Mouse (Mus musculus) MEL (cell line): ENCODE measurements around the gene Prdm10. TPM values are rescaled to one million over a fixed set of nuclear protein-coding genes. Genes with fewer than 3 reads are reported as not detected.

ENCODE experiments used
- DNase-seq: peaks from one replicate; pipeline ENCODE4 v3.0.0; 2011; ENCODE audit warnings: low read depth, low spot score
- H3K27ac ChIP-seq: 2 replicates; pipeline ENCODE4 v1.5.1; 2012; ENCODE audit warnings: low read depth, mild to moderate bottlenecking, control low read depth, low read length, moderate library complexity; ENCODE audit not compliant: control insufficient read depth
- H3K27me3 ChIP-seq, 2 experiments: fragments of 150-350 bp in 1 of 2; sonication (generic) in 1 of 2; 2 replicates each; pipeline ENCODE4 v1.6.1; 2012; ENCODE audit warnings: low read length in 2 of 2, mild to moderate bottlenecking in 2 of 2, improper control_type of control experiment in 1 of 2, moderate library complexity in 1 of 2; ENCODE audit not compliant: insufficient read depth in 2 of 2, control insufficient read depth in 1 of 2
- H3K36me3 ChIP-seq, 2 experiments: 2 replicates each; pipeline ENCODE4 v1.6.1; 2012 to 2014; ENCODE audit warnings: low read length in 2 of 2, improper control_type of control experiment in 1 of 2, inconsistent platforms in 1 of 2, mild to moderate bottlenecking in 1 of 2; ENCODE audit not compliant: insufficient read depth in 2 of 2, control insufficient read depth in 1 of 2
- H3K4me1 ChIP-seq, 2 experiments: fragments of 150-350 bp in 1 of 2; sonication (generic) in 1 of 2; 2 replicates each; pipeline ENCODE4 v1.6.1; 2012; ENCODE audit warnings: low read length in 2 of 2, improper control_type of control experiment in 1 of 2, mild to moderate bottlenecking in 1 of 2; ENCODE audit not compliant: insufficient read depth in 2 of 2, control insufficient read depth in 1 of 2
- H3K4me3 ChIP-seq, 2 experiments: fragments of 150-350 bp in 1 of 2; sonication (generic) in 1 of 2; 2 replicates each; pipeline ENCODE4 v1.5.1; 2012; ENCODE audit warnings: low read depth in 2 of 2, low read length in 2 of 2, mild to moderate bottlenecking in 2 of 2, moderate library complexity in 2 of 2, control low read depth in 1 of 2, improper control_type of control experiment in 1 of 2; ENCODE audit not compliant: control insufficient read depth in 1 of 2, insufficient read depth in 1 of 2
- H3K79me2 ChIP-seq: 2 replicates; pipeline ENCODE4 v1.6.1; 2012; ENCODE audit warnings: mild to moderate bottlenecking, low read length, moderate library complexity; ENCODE audit not compliant: control insufficient read depth, poor library complexity, insufficient read depth
- H3K9ac ChIP-seq: 2 replicates; pipeline ENCODE4 v1.6.1; 2012; ENCODE audit warnings: low read depth, mild to moderate bottlenecking, control low read depth, low read length, moderate library complexity; ENCODE audit not compliant: control insufficient read depth, poor library complexity, severe bottlenecking
- H3K9me3 ChIP-seq: fragments of 150-350 bp; sonication (generic); replicated peaks from 2 replicates; pipeline ENCODE4 v1.6.1; 2012; ENCODE audit warnings: mild to moderate bottlenecking, low read length, improper control_type of control experiment, moderate library complexity; ENCODE audit not compliant: insufficient read depth
- CHD1 ChIP-seq: IDR thresholded peaks from 2 replicates; pipeline ENCODE4 v1.6.1; 2012; ENCODE audit warnings: low read depth, mild to moderate bottlenecking, inconsistent platforms, low read length, improper control_type of control experiment
- CHD2 ChIP-seq: IDR thresholded peaks from 2 replicates; pipeline ENCODE4 v1.6.1; 2011; ENCODE audit warnings: low read length, improper control_type of control experiment
- E2F4 ChIP-seq: IDR thresholded peaks from 2 replicates; pipeline ENCODE4 v1.6.1; 2011; ENCODE audit warnings: low read depth, low read length, improper control_type of control experiment, borderline replicate concordance
- JUND ChIP-seq: IDR thresholded peaks from 2 replicates; pipeline ENCODE4 v1.6.1; 2011; ENCODE audit warnings: low read depth, mild to moderate bottlenecking, improper control_type of control experiment, low read length
- MAFK ChIP-seq: IDR thresholded peaks from 2 replicates; pipeline ENCODE4 v1.6.1; 2011; ENCODE audit warnings: low read depth, mild to moderate bottlenecking, low read length, improper control_type of control experiment, borderline replicate concordance
- MAX ChIP-seq: IDR thresholded peaks from 2 replicates; pipeline ENCODE4 v1.6.1; 2011; ENCODE audit warnings: low read length, improper control_type of control experiment
- MAZ ChIP-seq: IDR thresholded peaks from 2 replicates; pipeline ENCODE4 v1.6.1; 2012; ENCODE audit warnings: low read depth, mild to moderate bottlenecking, inconsistent platforms, low read length, improper control_type of control experiment
- MEF2A ChIP-seq: IDR thresholded peaks from 2 replicates; pipeline ENCODE4 v1.6.1; 2014; ENCODE audit warnings: low read depth, mild to moderate bottlenecking, inconsistent platforms, low read length, improper control_type of control experiment; ENCODE audit not compliant: poor library complexity, insufficient replicate concordance, severe bottlenecking; ENCODE audit errors: extremely low read depth
- MXI1 ChIP-seq: IDR thresholded peaks from 2 replicates; pipeline ENCODE4 v1.6.1; 2011; ENCODE audit warnings: mild to moderate bottlenecking, low read depth, low read length, improper control_type of control experiment
- MYB ChIP-seq: IDR thresholded peaks from 2 replicates; pipeline ENCODE4 v1.6.1; 2011; ENCODE audit warnings: mild to moderate bottlenecking, low read depth, low read length, improper control_type of control experiment
- POLR2AphosphoS2 ChIP-seq: IDR thresholded peaks from 2 replicates; pipeline ENCODE4 v1.6.1; 2011; ENCODE audit warnings: low read length, improper control_type of control experiment
- RAD21 ChIP-seq: IDR thresholded peaks from 2 replicates; pipeline ENCODE4 v1.6.1; 2011; ENCODE audit warnings: mild to moderate bottlenecking, low read depth, low read length, improper control_type of control experiment
- RCOR1 ChIP-seq: IDR thresholded peaks from 2 replicates; pipeline ENCODE4 v1.6.1; 2012; ENCODE audit warnings: low read depth, mild to moderate bottlenecking, inconsistent platforms, low read length, improper control_type of control experiment
- SIN3A ChIP-seq: IDR thresholded peaks from 2 replicates; pipeline ENCODE4 v1.6.1; 2012; ENCODE audit warnings: low read length, improper control_type of control experiment, inconsistent platforms
- SMC3 ChIP-seq: IDR thresholded peaks from 2 replicates; pipeline ENCODE4 v1.6.1; 2011; ENCODE audit warnings: low read depth, low read length, improper control_type of control experiment
- UBTF ChIP-seq: IDR thresholded peaks from 2 replicates; pipeline ENCODE4 v1.6.1; 2012; ENCODE audit warnings: low read depth, mild to moderate bottlenecking, inconsistent platforms, low read length, improper control_type of control experiment, moderate library complexity, borderline replicate concordance; ENCODE audit not compliant: insufficient read depth
- USF2 ChIP-seq, 2 experiments: IDR thresholded peaks; 2 replicates each; pipeline ENCODE4 v1.6.1; 2011 to 2012; ENCODE audit warnings: improper control_type of control experiment in 2 of 2, low read length in 2 of 2, borderline replicate concordance in 1 of 2, inconsistent platforms in 1 of 2, low read depth in 1 of 2, mild to moderate bottlenecking in 1 of 2; ENCODE audit not compliant: insufficient read depth in 1 of 2
- ZC3H11A ChIP-seq: IDR thresholded peaks from 2 replicates; pipeline ENCODE4 v1.6.1; 2012; ENCODE audit warnings: low read depth, mild to moderate bottlenecking, inconsistent platforms, low read length, improper control_type of control experiment
- ZKSCAN1 ChIP-seq: IDR thresholded peaks from 2 replicates; pipeline ENCODE4 v1.6.1; 2012; ENCODE audit warnings: low read depth, mild to moderate bottlenecking, inconsistent platforms, low read length, improper control_type of control experiment, moderate library complexity
- ZNF384 ChIP-seq: IDR thresholded peaks from 2 replicates; pipeline ENCODE4 v1.6.1; 2012; ENCODE audit warnings: low read depth, mild to moderate bottlenecking, inconsistent platforms, low read length, improper control_type of control experiment
- polyA plus RNA-seq, 2 experiments: library from polyadenylated mRNA; stranded (reverse) in 1 of 2; unstranded in 1 of 2; fragments of >175 nt in 1 of 2; fragments of >200 nt in 1 of 2; gene quantifications; 2 replicates each; pipeline versions ENCODE4 v1.2.1 to v1.2.4; 2012; ENCODE audit warnings: low replicate concordance in 2 of 2, low read depth in 1 of 2; ENCODE audit not compliant: insufficient read length in 2 of 2, insufficient read depth in 1 of 2, missing spikeins in 1 of 2
- total RNA-seq: library from RNA; depleted of rRNA; stranded (reverse); fragments of 300-350 nt; gene quantifications from 2 replicates; pipeline ENCODE4 v1.2.3, GENCODE M21; 2012

The Prdm10 gene
- total and polyA plus RNA-seq, 3 experiments = 3.4 to 8.7 TPM; not detected in 1

DNA sequence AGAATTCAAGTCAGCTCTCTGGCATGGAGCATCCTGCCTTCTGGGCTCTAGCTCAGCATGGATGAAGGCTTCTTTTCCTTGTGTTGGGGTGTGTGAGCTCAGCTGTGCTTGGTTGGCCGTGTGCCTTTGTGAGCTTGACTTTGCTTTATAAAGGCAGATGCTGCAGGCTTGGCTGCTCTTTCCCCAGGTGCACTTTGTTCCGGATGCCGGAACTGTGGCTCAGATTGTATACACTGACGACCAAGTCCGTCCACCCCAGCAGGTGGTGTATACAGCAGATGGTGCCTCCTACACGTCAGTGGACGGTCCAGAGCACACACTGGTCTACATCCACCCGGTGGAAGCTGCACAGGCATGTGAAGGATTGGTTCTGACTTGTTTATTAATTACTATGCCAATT lies 35.6 kb downstream of the Prdm10 start:
- no peaks in the 10 kb centered on the region for H3K79me2 ChIP-seq
- peaks cover 0 to 16% of the 10 kb centered on the region in 2 experiments; a peak in 3 of 4 replicates for H3K36me3 ChIP-seq
- no peak overlapping the region for H3K9ac ChIP-seq
- H3K4me1 ChIP-seq = peaks cover 14 to 21% of the 10 kb centered on the region in 2 experiments
- H3K9me3 ChIP-seq = no peaks in the 10 kb centered on the region
- no peak overlapping the region for H3K4me3 ChIP-seq
- H3K27ac ChIP-seq = no peak overlapping the region
- TF ChIP-seq MAX (no peak), JUND (no peak)
- no peak for DNase-seq
- H3K27me3 ChIP-seq = no peaks in the 10 kb centered on the region

DNA sequence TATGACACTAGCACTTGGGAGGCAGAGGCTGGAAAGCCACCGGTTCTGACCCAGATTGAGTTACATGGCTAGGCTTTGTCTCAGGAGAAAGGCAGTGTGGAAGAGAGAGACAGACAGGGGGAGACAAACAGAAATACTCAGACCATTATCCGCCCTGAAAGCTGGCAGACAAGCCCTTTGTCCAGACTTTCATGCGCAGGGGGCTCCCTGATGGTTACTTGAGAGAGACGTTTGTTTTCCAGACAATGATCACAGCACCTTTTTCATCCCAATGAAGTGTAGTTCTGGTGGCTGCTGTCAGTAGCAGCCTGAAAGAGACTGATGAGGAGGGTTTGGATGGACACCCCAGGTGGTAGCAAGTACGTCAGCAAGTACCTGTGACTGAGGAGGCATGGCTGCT lies 38.6 kb downstream of the Prdm10 start:
- H3K4me1 ChIP-seq = peaks cover 3 to 4% of the 10 kb centered on the region in 2 experiments; a peak in 3 of 4 replicates

DNA sequence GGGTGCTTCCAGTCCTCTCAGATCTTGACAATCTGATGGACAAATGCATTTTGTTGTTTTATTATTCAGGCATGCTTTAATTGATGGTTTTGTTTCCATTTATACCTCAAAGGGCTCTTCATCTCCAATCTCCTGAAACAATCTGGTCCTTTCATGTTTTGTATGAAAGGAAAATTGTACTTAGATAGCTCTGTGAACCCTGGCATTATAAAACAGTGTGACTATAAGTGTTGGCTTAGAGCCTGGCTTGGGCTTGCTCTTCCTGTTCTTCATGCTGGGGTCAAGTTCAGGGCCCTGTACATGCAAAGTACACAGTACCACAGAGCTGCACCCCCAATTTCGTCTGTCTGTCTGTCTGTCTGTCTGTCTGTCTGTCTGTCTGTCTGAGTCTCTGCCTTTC lies 40.4 kb downstream of the Prdm10 start:
- Histone ChIP-seq H3K4me3 (no peak overlapping the region), H3K4me1 (no peaks in the 10 kb centered on the region; a peak in 1 of 4 replicates), H3K27ac (no peak overlapping the region), H3K9ac (no peak overlapping the region), H3K79me2 (no peaks in the 10 kb centered on the region), H3K9me3 (no peaks in the 10 kb centered on the region), H3K27me3 (no peaks in the 10 kb centered on the region), H3K36me3 (no peaks in the 10 kb centered on the region)
- TF ChIP-seq SIN3A = no peak
- TF ChIP-seq UBTF = no peak
- no peak for TF ChIP-seq ZKSCAN1
- TF ChIP-seq ZNF384 = no peak
- no peak for TF ChIP-seq RCOR1
- no peak for TF ChIP-seq MEF2A
- no peak for TF ChIP-seq MYB
- TF ChIP-seq CHD1 = no peak
- no peak for TF ChIP-seq MAFK
- TF ChIP-seq MAZ = no peak
- no peak for DNase-seq

More for the DNA sequence above, 38.6 kb downstream of the Prdm10 start:
- Histone ChIP-seq H3K36me3 (peaks cover 0 to 4% of the 10 kb centered on the region in 2 experiments; a peak in 2 of 4 replicates), H3K27me3 (no peaks in the 10 kb centered on the region), H3K27ac (no peak overlapping the region), H3K9me3 (no peaks in the 10 kb centered on the region), H3K4me3 (no peak overlapping the region), H3K79me2 (no peaks in the 10 kb centered on the region), H3K9ac (no peak overlapping the region)
- no peak for DNase-seq
- no peak for TF ChIP-seq CHD2
- TF ChIP-seq RAD21 = no peak
- TF ChIP-seq ZNF384 = no peak
- no peak for TF ChIP-seq MAFK
- TF ChIP-seq MAX = no peak
- TF ChIP-seq POLR2AphosphoS2 = no peak
- no peak for TF ChIP-seq MXI1
- no peak for TF ChIP-seq USF2 (IDR thresholded peaks at IDR 0.05; ENCODE audit: borderline replicate concordance in 1 of 2, insufficient read depth in 1 of 2, low read depth in 1 of 2, low read length in 2 of 2)
- no peak for TF ChIP-seq E2F4
- no peak for TF ChIP-seq SMC3
- TF ChIP-seq ZC3H11A = no peak
